Mouse (Mus musculus): ENCODE data around the gene Scn8a.

DNA sequence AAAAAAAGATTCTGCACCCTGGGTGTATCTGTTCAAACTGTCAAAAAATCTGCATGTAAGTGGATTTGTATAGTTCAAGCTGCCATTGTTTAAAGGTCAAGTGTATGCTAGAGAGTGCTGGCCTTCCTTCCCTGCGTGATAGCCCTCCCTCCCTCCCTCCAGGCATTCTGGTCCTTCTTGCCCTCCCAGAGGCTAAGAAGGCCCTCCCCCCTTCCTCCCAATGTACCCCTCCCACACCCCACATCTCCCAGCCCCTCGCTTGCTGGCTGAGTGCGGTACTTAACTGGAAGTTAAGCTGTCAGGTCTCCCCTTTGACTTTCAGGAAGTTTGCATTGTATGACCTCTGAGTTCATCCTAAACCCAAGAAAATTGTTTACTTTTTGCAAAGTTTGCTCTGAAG is 60.8 kb downstream of the Scn8a start:
- TF ChIP-seq CTCF (IDR thresholded peaks at IDR 0.05) (no peak), EP300 (IDR thresholded peaks at IDR 0.05) (no peak)

Data from lung, postnatal 0 days (tissue).